Mouse (Mus musculus): ENCODE data around the gene Adgrg1.

DNA sequence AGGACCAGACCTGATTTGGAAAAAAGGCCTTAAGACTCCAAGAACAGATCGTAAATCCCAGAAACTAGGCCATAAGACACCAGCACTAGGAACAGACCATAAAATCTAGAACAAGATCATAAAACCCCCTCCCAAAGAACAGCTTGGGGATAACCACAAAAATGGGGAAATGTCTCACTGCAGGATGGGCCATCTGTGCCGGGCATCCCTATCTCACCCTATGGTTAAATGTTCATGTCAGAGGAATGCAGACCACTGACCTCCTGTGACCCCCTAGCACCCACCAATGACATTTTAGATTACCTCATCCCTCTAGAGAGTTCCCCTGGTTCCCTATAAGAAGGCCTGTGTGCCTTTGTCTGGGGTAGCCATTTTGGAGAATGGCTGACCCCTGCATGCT, 75.1 kb downstream of the Adgrg1 start:
- no peak for TF ChIP-seq CTCF (IDR thresholded peaks at IDR 0.05; ENCODE audit: low read depth)
- no peak for TF ChIP-seq EP300 (optimal IDR thresholded peaks at IDR 0.05)
